Mouse (Mus musculus): ENCODE results near the gene Flii. TPM values are rescaled to one million over a fixed set of nuclear protein-coding genes. Genes with fewer than 3 reads are reported as not detected.

The Flii gene
- total RNA-seq (2021) = 100 to 1,000 TPM; 124 to 126 TPM

GRCm38 (mm10) chr11:60726601-60727391, at the start of gene Flii:
Gene Flii, minus strand, starts transcription at chr11:60727263.
- peak; percentile 90 for DNase-seq
- intact Hi-C loops (cut with DNase I) = loop anchor here (1.0 to 2.0 kb wide), 2 partner anchors 18 to 26 kb away; no protein-coding TSS in a partner anchor

GRCm38 (mm10) chr11:60776107-60776828, 49.2 kb upstream of the Flii start:
- DNase-seq = no peak
- intact Hi-C loops (cut with DNase I) = loop anchor here (2.0 kb wide), 4 partner anchors 47 to 103 kb away; partner anchors contain the start of genes Dhrs7b, Mief2 and Tmem11

- DNase-seq = no peak
- intact Hi-C loops (cut with DNase I) = no loop called here
Observed at GRCm38 (mm10) chr11:60775578-60775977, 48.5 kb upstream of the Flii start.

GRCm38 (mm10) chr11:60774841-60775240, 47.8 kb upstream of the Flii start:
- intact Hi-C loops (cut with DNase I) = no loop called here
- no peak for DNase-seq

GRCm38 (mm10) chr11:60774158-60774689, 47.2 kb upstream of the Flii start:
- DNase-seq = no peak
- intact Hi-C loops (cut with DNase I) = no loop called here

GRCm38 (mm10) chr11:60772161-60772560, 45.1 kb upstream of the Flii start:
- intact Hi-C loops (cut with DNase I) = no loop called here
- no peak for DNase-seq

GRCm38 (mm10) chr11:60770776-60771175, 43.7 kb upstream of the Flii start:
- intact Hi-C loops (cut with DNase I) = no loop called here

GRCm38 (mm10) chr11:60769322-60769721, 42.3 kb upstream of the Flii start:
- intact Hi-C loops (cut with DNase I) = no loop called here

More at GRCm38 (mm10) chr11:60770776-60771175, 43.7 kb upstream of the Flii start:
- no peak for DNase-seq

GRCm38 (mm10) chr11:60766969-60767368, 39.9 kb upstream of the Flii start:
- intact Hi-C loops (cut with DNase I) = no loop called here
- no peak for DNase-seq

More at GRCm38 (mm10) chr11:60769322-60769721, 42.3 kb upstream of the Flii start:
- no peak for DNase-seq

- intact Hi-C loops (cut with DNase I) = no loop called here
- no peak for DNase-seq
Observed at GRCm38 (mm10) chr11:60761681-60762080, 34.6 kb upstream of the Flii start.

GRCm38 (mm10) chr11:60755570-60755969, 28.5 kb upstream of the Flii start:
- intact Hi-C loops (cut with DNase I) = no loop called here
- no peak for DNase-seq

GRCm38 (mm10) chr11:60740321-60740720, 13.3 kb upstream of the Flii start:
- no peak for DNase-seq
- intact Hi-C loops (cut with DNase I) = no loop called here

GRCm38 (mm10) chr11:60737450-60737849, 10.4 kb upstream of the Flii start:
- intact Hi-C loops (cut with DNase I) = no loop called here
- DNase-seq = no peak

GRCm38 (mm10) chr11:60736491-60736890, 9.4 kb upstream of the Flii start:
- no peak for DNase-seq
- intact Hi-C loops (cut with DNase I) = no loop called here

- no peak for DNase-seq
- intact Hi-C loops (cut with DNase I) = no loop called here
Observed at GRCm38 (mm10) chr11:60735191-60735590, 8.1 kb upstream of the Flii start.

GRCm38 (mm10) chr11:60734206-60734605, 7.1 kb upstream of the Flii start:
- DNase-seq = no peak
- intact Hi-C loops (cut with DNase I) = no loop called here

- DNase-seq = no peak
- intact Hi-C loops (cut with DNase I) = no loop called here
Observed at GRCm38 (mm10) chr11:60731251-60731650, 4.2 kb upstream of the Flii start.

- DNase-seq = no peak
- intact Hi-C loops (cut with DNase I) = no loop called here
Observed at GRCm38 (mm10) chr11:60730169-60730568, 3.1 kb upstream of the Flii start.

GRCm38 (mm10) chr11:60729217-60729641, 2.2 kb upstream of the Flii start:
- DNase-seq = peak in 1 of 2 experiments; percentile 28
- intact Hi-C loops (cut with DNase I) = loop anchor here (2.0 kb wide), 1 partner anchor 48 kb away; the partner anchor contains the start of genes Smcr8 and Top3a

GRCm38 (mm10) chr11:60728260-60728761, 1.2 kb upstream of the Flii start, which contains the start of gene Mief2:
Gene Mief2, plus strand, starts transcription at chr11:60728398.
- peak; percentile 91 to 94 for DNase-seq
- intact Hi-C loops (cut with DNase I) = loop anchor here (2.0 kb wide), 1 partner anchor 48 kb away; the partner anchor contains the start of genes Smcr8 and Top3a

All from heart, postnatal 36 days (tissue).